Mouse (Mus musculus) kidney, adult 8-10 months (tissue): ENCODE data around the gene Socs4.
"Not testable (repeated sequence)": the region's sequence is repeated elsewhere in the genome, so short reads cannot be mapped to it uniquely, and the experiment has no call there.

Experiments
- DNase-seq, 2 experiments: peaks; one replicate each; pipeline ENCODE4 v3.0.0; 2022

Gene Socs4

GRCm38 (mm10) chr14:47287021-47287420 lies 10.3 kb downstream of the Socs4 start:
- DNase-seq, result no peak

- DNase-seq, result no peak
Observed at GRCm38 (mm10) chr14:47291772-47292171, 15.0 kb downstream of the Socs4 start.

GRCm38 (mm10) chr14:47294136-47294535 lies 17.4 kb downstream of the Socs4 start:
- no peak for DNase-seq

- DNase-seq, result peak; percentile 50 to 54
Observed at GRCm38 (mm10) chr14:47296232-47296631, 19.5 kb downstream of the Socs4 start.

- peak; percentile 79 to 88 for DNase-seq
Observed at GRCm38 (mm10) chr14:47297785-47298407, 21.2 kb downstream of the Socs4 start, which contains the start of gene Mapk1ip1l. Mapk1ip1l (plus strand) TSS chr14:47298266.

GRCm38 (mm10) chr14:47298408-47298792 lies 21.7 kb downstream of the Socs4 start:
- DNase-seq, result no peak

GRCm38 (mm10) chr14:47298819-47299261 lies 22.1 kb downstream of the Socs4 start:
- DNase-seq, result peak in 1 of 2 experiments; percentile 28

- DNase-seq, result no peak
Observed at GRCm38 (mm10) chr14:47302885-47303680, 26.4 kb downstream of the Socs4 start.

GRCm38 (mm10) chr14:47304814-47305405 lies 28.2 kb downstream of the Socs4 start:
- no peak for DNase-seq

GRCm38 (mm10) chr14:47305933-47306332 lies 29.2 kb downstream of the Socs4 start:
- no peak for DNase-seq

- no peak for DNase-seq
Observed at GRCm38 (mm10) chr14:47307669-47308068, 30.9 kb downstream of the Socs4 start.

GRCm38 (mm10) chr14:47309061-47309460 lies 32.3 kb downstream of the Socs4 start:
- no peak for DNase-seq

GRCm38 (mm10) chr14:47310342-47311181 lies 33.8 kb downstream of the Socs4 start:
- no peak for DNase-seq

- DNase-seq, result no peak
Observed at GRCm38 (mm10) chr14:47319362-47319761, 42.6 kb downstream of the Socs4 start.

- not testable (repeated sequence) for DNase-seq
Observed at GRCm38 (mm10) chr14:47321581-47321980, 44.9 kb downstream of the Socs4 start.

GRCm38 (mm10) chr14:47325965-47326761 lies 49.4 kb downstream of the Socs4 start:
- no peak for DNase-seq

GRCm38 (mm10) chr14:47327347-47327746 lies 50.6 kb downstream of the Socs4 start:
- DNase-seq, result no peak

GRCm38 (mm10) chr14:47331920-47332319 lies 55.2 kb downstream of the Socs4 start:
- DNase-seq, result no peak

GRCm38 (mm10) chr14:47334819-47335218 lies 58.1 kb downstream of the Socs4 start:
- peak; percentile 37 to 74 for DNase-seq

GRCm38 (mm10) chr14:47335300-47335699 lies 58.6 kb downstream of the Socs4 start:
- DNase-seq, result no peak

GRCm38 (mm10) chr14:47340231-47340925 lies 63.6 kb downstream of the Socs4 start:
- no peak for DNase-seq
